10 mouse cellular contexts compared by ENCODE assay signal in the genomic region with DNA sequence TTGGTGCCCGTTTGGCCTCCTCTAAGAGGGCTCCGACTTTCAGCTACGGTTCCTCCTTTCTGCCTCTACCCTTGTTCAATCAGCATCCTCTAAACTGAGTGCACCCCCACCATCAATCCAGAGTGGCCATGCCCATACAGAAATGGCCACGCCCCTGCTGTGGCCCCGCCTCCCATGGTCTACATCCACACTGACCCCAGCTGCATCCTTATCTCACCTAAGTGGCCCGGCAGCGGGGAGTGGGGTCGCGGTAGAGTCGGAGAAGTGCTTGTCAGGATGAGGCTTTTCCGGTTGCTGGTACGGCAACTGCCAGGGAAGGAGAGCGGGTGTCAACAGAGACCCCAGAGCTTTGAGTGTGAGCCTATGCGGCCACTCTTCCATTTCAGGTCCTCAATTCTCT. TPM values are rescaled to one million over a fixed set of nuclear protein-coding genes. Genes with fewer than 3 reads are reported as not detected.
DNase-seq lines count a peak whose midpoint lies in the region; ATAC-seq and TF ChIP-seq lines count a peak whose summit lies in the region.
"Had no signal": no experiment of that assay in that cellular context is flagged by ENCODE, and none has a peak within 500 bp of the region (broad histone marks: within the 10 kb centered on the region; RNA-seq: fewer than 3 reads in every experiment).

No protein-coding gene starts in this region.

- peak overlapping the region; percentile 91 for H3K4me2 ChIP-seq in forebrain, embryonic 11.5 days (ENCODE audit: low read depth, low read length, severe bottlenecking)
- 0 out of 2 replicates have a peak overlapping the region, but pooled peaks have one; percentile 24 for H3K4me2 ChIP-seq in limb, embryonic 11.5 days (ENCODE audit: low read depth, severe bottlenecking)
- H3K4me2 ChIP-seq: liver, embryonic 13.5 days had no signal

- H3K36me3 ChIP-seq in forebrain, embryonic 11.5 days (ENCODE audit: control insufficient read depth, insufficient read depth, low read length): no peaks in the 10 kb centered on the region
- no peaks in the 10 kb centered on the region for H3K36me3 ChIP-seq in limb, embryonic 11.5 days (ENCODE audit: control insufficient read depth, insufficient read depth, low read length)
- H3K36me3 ChIP-seq: liver, embryonic 13.5 days had no signal

- TF ChIP-seq POLR2A in olfactory bulb, adult 2 months (IDR thresholded peaks at IDR 0.05; ENCODE audit: insufficient read depth, low read depth, low read length): no peak

- H3K27ac ChIP-seq in forebrain, embryonic 11.5 days (ENCODE audit: low read depth, low read length): no peak overlapping the region
- H3K27ac ChIP-seq in limb, embryonic 11.5 days (replicated peaks; ENCODE audit: low read depth, low read length): no peak overlapping the region
- no peak overlapping the region; the same call in 1 of the 2 replicates for H3K27ac ChIP-seq in olfactory bulb, adult 2 months (ENCODE audit: insufficient read depth, low read depth, low read length)
- H3K27ac ChIP-seq: liver, embryonic 13.5 days had no signal

- no peak overlapping the region; the same call in 1 of the 2 replicates for H3K9ac ChIP-seq in forebrain, embryonic 11.5 days (ENCODE audit: low read length)
- H3K9ac ChIP-seq in limb, embryonic 11.5 days (ENCODE audit: low read length): no peak overlapping the region
- H3K9ac ChIP-seq: liver, embryonic 13.5 days had no signal

- peak; percentile 17 for DNase-seq in layer of hippocampus, adult 11-12 months (ENCODE audit: low spot score)
- DNase-seq in layer of hippocampus, adult 18-20 months (ENCODE audit: low spot score in 2 of 2): no peak
- no peak for DNase-seq in forebrain, embryonic 11.5 days (ENCODE audit: low spot score)
- DNase-seq in limb, embryonic 11.5 days (ENCODE audit: low spot score): no peak
- DNase-seq in ovary, adult 18-20 months (ENCODE audit: low spot score): no peak
- DNase-seq in frontal cortex, postnatal 14 days (ENCODE audit: low spot score in 2 of 2): no peak
- DNase-seq in adrenal gland, postnatal 4 days (ENCODE audit: low spot score in 2 of 2): no peak
- DNase-seq: kidney, adult 2 months; liver, embryonic 13.5 days had no signal

- 6% methylated on average over 14 of the region's 14 CpGs for WGBS in forebrain, embryonic 11.5 days
- WGBS in limb, embryonic 11.5 days: 7% methylated on average over 14 of the region's 14 CpGs
- 9% methylated on average over 14 of the region's 14 CpGs for WGBS in olfactory bulb, adult 2 months

- peaks cover 18% of the 10 kb centered on the region for H3K4me1 ChIP-seq in forebrain, embryonic 11.5 days (replicated peaks; ENCODE audit: control insufficient read depth, insufficient read depth, low read length)
- peaks cover 16% of the 10 kb centered on the region for H3K4me1 ChIP-seq in limb, embryonic 11.5 days (ENCODE audit: control insufficient read depth, insufficient read depth, low read length)
- peaks cover 23% of the 10 kb centered on the region for H3K4me1 ChIP-seq in olfactory bulb, adult 2 months (ENCODE audit: control insufficient read depth, insufficient read depth, low read length)

- no peak for TF ChIP-seq CTCF in olfactory bulb, adult 2 months (IDR thresholded peaks at IDR 0.05; ENCODE audit: insufficient read depth, low read depth, low read length)

- H3K9me3 ChIP-seq in forebrain, embryonic 11.5 days (ENCODE audit: control insufficient read depth, low read length): no peaks in the 10 kb centered on the region
- H3K9me3 ChIP-seq in limb, embryonic 11.5 days (ENCODE audit: control insufficient read depth, low read length): no peaks in the 10 kb centered on the region; the same call in 1 of the 2 replicates
- H3K9me3 ChIP-seq: liver, embryonic 13.5 days had no signal

- ATAC-seq in forebrain, embryonic 11.5 days (replicated peaks; ENCODE audit: low FRiP score): peak; percentile 22
- no peak for ATAC-seq in limb, embryonic 11.5 days (ENCODE audit: insufficient number of reproducible peaks, low FRiP score, low TSS enrichment, low read depth)

- peak overlapping the region; percentile 63; the same call in 1 of the 2 replicates for H3K4me3 ChIP-seq in forebrain, embryonic 11.5 days (ENCODE audit: low read depth, low read length)
- no peak overlapping the region for H3K4me3 ChIP-seq in limb, embryonic 11.5 days (ENCODE audit: low read depth, low read length)
- H3K4me3 ChIP-seq in olfactory bulb, adult 2 months (ENCODE audit: insufficient read depth, low read depth, low read length): peak overlapping the region; percentile 55

- peaks cover 20% of the 10 kb centered on the region for H3K27me3 ChIP-seq in forebrain, embryonic 11.5 days (ENCODE audit: control insufficient read depth, insufficient read depth, low read length)
- peaks cover 42% of the 10 kb centered on the region for H3K27me3 ChIP-seq in limb, embryonic 11.5 days (ENCODE audit: control insufficient read depth, insufficient read depth, low read length)

RNA-seq across cellular contexts. Expression of a gene that starts 1.7 kb away (rescaled TPM):
- 10 to 100 TPM; 71.8 to 73.3 TPM for total RNA-seq in layer of hippocampus, adult 18-20 months (2021)
- 14.2 and 15.9 TPM in 2 replicates for polyA plus RNA-seq in forebrain, embryonic 11.5 days (2014; fragmentation: Nextera tagmentation; extraction: Ambion mirVana)
- polyA plus RNA-seq in limb, embryonic 11.5 days (2014; fragmentation: Nextera tagmentation; extraction: Ambion mirVana): 0.17 and 0.71 TPM in 2 replicates
- not detected in 2 replicates for polyA plus RNA-seq in olfactory bulb, adult 2 months (2012; ENCODE audit: insufficient read depth, insufficient read length, low replicate concordance, missing spikeins)
- 1 to 10 TPM; 8.3 to 8.5 TPM for total RNA-seq in adrenal gland, postnatal 4 days (2021)

RNA-seq across cellular contexts. Expression of a gene that starts 11.3 kb away (rescaled TPM):
- total RNA-seq in layer of hippocampus, adult 18-20 months (2021): 1 to 10 TPM in 1 of 2 experiments, under 1 TPM in 1; 0.87 to 1.1 TPM
- polyA plus RNA-seq in forebrain, embryonic 11.5 days (2014; fragmentation: Nextera tagmentation; extraction: Ambion mirVana): 0.19 and 0.36 TPM in 2 replicates
- 0.16 TPM in 1 of 2 replicates, not detected in the other for polyA plus RNA-seq in limb, embryonic 11.5 days (2014; fragmentation: Nextera tagmentation; extraction: Ambion mirVana)
- not detected in 2 replicates for polyA plus RNA-seq in olfactory bulb, adult 2 months (2012; ENCODE audit: insufficient read depth, insufficient read length, low replicate concordance, missing spikeins)
- total RNA-seq in adrenal gland, postnatal 4 days (2021): under 1 TPM; 0.23 to 0.31 TPM
- polyA plus RNA-seq: kidney, adult 2 months had no signal

RNA-seq across cellular contexts. Expression of a gene that starts 27.1 kb away (rescaled TPM):
- total RNA-seq in layer of hippocampus, adult 18-20 months (2021): 1 to 10 TPM; 2.8 to 5.1 TPM
- polyA plus RNA-seq in forebrain, embryonic 11.5 days (2014; fragmentation: Nextera tagmentation; extraction: Ambion mirVana): 7.2 and 9.5 TPM in 2 replicates
- 8.2 and 8.6 TPM in 2 replicates for polyA plus RNA-seq in limb, embryonic 11.5 days (2014; fragmentation: Nextera tagmentation; extraction: Ambion mirVana)
- not detected in 2 replicates for polyA plus RNA-seq in olfactory bulb, adult 2 months (2012; ENCODE audit: insufficient read depth, insufficient read length, low replicate concordance, missing spikeins)
- 10 to 100 TPM; 10.4 to 11.5 TPM for total RNA-seq in adrenal gland, postnatal 4 days (2021)

RNA-seq across cellular contexts. Expression of a gene that starts 33.7 kb away (rescaled TPM):
- total RNA-seq in layer of hippocampus, adult 18-20 months (2021): not detected
- not detected in 2 replicates for polyA plus RNA-seq in forebrain, embryonic 11.5 days (2014; fragmentation: Nextera tagmentation; extraction: Ambion mirVana)
- polyA plus RNA-seq in limb, embryonic 11.5 days (2014; fragmentation: Nextera tagmentation; extraction: Ambion mirVana): not detected in 2 replicates
- polyA plus RNA-seq in olfactory bulb, adult 2 months (2012; ENCODE audit: insufficient read depth, insufficient read length, low replicate concordance, missing spikeins): not detected in 2 replicates
- total RNA-seq in adrenal gland, postnatal 4 days (2021): not detected
- polyA plus RNA-seq: kidney, adult 2 months; liver, embryonic 13.5 days had no signal

RNA-seq across cellular contexts. Expression of a gene that starts 33.8 kb away (rescaled TPM):
- under 1 TPM in 1 of 2 experiments, not detected in 1; 0.27 TPM for total RNA-seq in layer of hippocampus, adult 18-20 months (2021)
- polyA plus RNA-seq in forebrain, embryonic 11.5 days (2014; fragmentation: Nextera tagmentation; extraction: Ambion mirVana): 14.2 and 17.5 TPM in 2 replicates
- 9.1 and 11.0 TPM in 2 replicates for polyA plus RNA-seq in limb, embryonic 11.5 days (2014; fragmentation: Nextera tagmentation; extraction: Ambion mirVana)
- polyA plus RNA-seq in olfactory bulb, adult 2 months (2012; ENCODE audit: insufficient read depth, insufficient read length, low replicate concordance, missing spikeins): not detected in 2 replicates
- 1 to 10 TPM; 2.7 to 6.8 TPM for total RNA-seq in adrenal gland, postnatal 4 days (2021)
